24 mouse cellular contexts compared by ENCODE assay signal in the genomic region with DNA sequence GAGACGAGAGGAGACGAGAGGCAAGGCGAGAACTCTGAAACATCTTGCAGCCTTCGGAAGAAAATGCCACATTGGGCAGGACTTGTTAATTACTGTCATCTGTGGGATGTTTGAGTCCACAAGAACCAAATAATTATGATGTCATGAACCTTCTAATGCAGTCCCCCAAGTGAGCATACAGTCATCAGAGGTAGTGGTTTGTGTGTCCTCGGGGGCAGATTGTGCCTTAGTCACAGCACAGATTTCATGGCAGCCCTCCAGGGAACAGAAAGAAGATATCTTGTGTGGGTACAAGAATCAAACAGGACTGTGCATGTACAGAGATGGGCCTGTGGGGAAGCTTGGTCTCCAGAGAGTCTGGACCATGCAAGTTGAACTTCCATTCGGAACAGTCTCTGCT. TPM values are rescaled to one million over a fixed set of nuclear protein-coding genes. Genes with fewer than 3 reads are reported as not detected.
"Had no signal": no experiment of that assay in that cellular context is flagged by ENCODE, and none has a peak within 500 bp of the region (broad histone marks: within the 10 kb centered on the region; RNA-seq: fewer than 3 reads in every experiment).

No protein-coding gene starts in this region.

- H3K9ac ChIP-seq: limb, embryonic 13.5 days; liver, embryonic 12.5 days; liver, embryonic 15.5 days; lung, embryonic 15.5 days; neural tube, embryonic 12.5 days; neural tube, embryonic 15.5 days; stomach, embryonic 15.5 days had no signal

- DNase-seq: kidney, adult 18-20 months; kidney, adult 9 months; kidney, postnatal 14 days; kidney, postnatal 4 days; layer of hippocampus, adult 9-11 months; liver; lung, adult 18-20 months; lung, postnatal 10 days; lung, postnatal 36 days; midbrain, embryonic 14.5 days; retina, postnatal 1 day; right cerebral cortex, postnatal 25 days; spleen, adult 18-20 months; thymus, postnatal 25 days had no signal

- ATAC-seq: liver, embryonic 12.5 days had no signal

- H3K27me3 ChIP-seq: liver, embryonic 12.5 days; liver, embryonic 15.5 days; lung, embryonic 15.5 days; neural tube, embryonic 12.5 days; neural tube, embryonic 15.5 days; stomach, embryonic 15.5 days had no signal

- H3K27ac ChIP-seq: limb, embryonic 10.5 days; limb, embryonic 13.5 days; liver, embryonic 12.5 days; liver, embryonic 15.5 days; lung, embryonic 15.5 days; neural tube, embryonic 12.5 days; neural tube, embryonic 15.5 days; stomach, embryonic 15.5 days had no signal

- H3K4me1 ChIP-seq: limb, embryonic 10.5 days; limb, embryonic 13.5 days; liver, embryonic 12.5 days; liver, embryonic 15.5 days; lung, embryonic 15.5 days; neural tube, embryonic 12.5 days; neural tube, embryonic 15.5 days; stomach, embryonic 15.5 days had no signal

- H3K9me3 ChIP-seq: limb, embryonic 10.5 days; limb, embryonic 13.5 days; liver, embryonic 12.5 days; liver, embryonic 15.5 days; lung, embryonic 15.5 days; neural tube, embryonic 15.5 days; stomach, embryonic 15.5 days had no signal

- H3K36me3 ChIP-seq: limb, embryonic 10.5 days; limb, embryonic 13.5 days; liver, embryonic 12.5 days; liver, embryonic 15.5 days; lung, embryonic 15.5 days; neural tube, embryonic 12.5 days; neural tube, embryonic 15.5 days; stomach, embryonic 15.5 days had no signal

- H3K4me2 ChIP-seq: limb, embryonic 13.5 days; liver, embryonic 12.5 days; liver, embryonic 15.5 days; lung, embryonic 15.5 days; midbrain, embryonic 11.5 days; neural tube, embryonic 12.5 days; neural tube, embryonic 15.5 days; stomach, embryonic 15.5 days had no signal

- H3K4me3 ChIP-seq: limb, embryonic 10.5 days; limb, embryonic 13.5 days; liver, embryonic 12.5 days; liver, embryonic 15.5 days; lung, embryonic 15.5 days; neural tube, embryonic 12.5 days; neural tube, embryonic 15.5 days; stomach, embryonic 15.5 days had no signal

RNA-seq across cellular contexts. Expression of gene Kcnf1, which starts 17.5 kb away (rescaled TPM):
- total RNA-seq: megakaryocyte-erythroid progenitor cell, adult 5-6 weeks had no signal
